Mouse (Mus musculus) inflammation-experienced regulatory T-cells, adult 6 months (primary cell): ENCODE measurements around the gene Arhgef16. TPM values are rescaled to one million over a fixed set of nuclear protein-coding genes. Genes with fewer than 3 reads are reported as not detected.

Experiments
- ATAC-seq: one replicate; pipeline ENCODE4 v1.8.0; 2017
- polyA plus RNA-seq, 3 experiments: library from polyadenylated mRNA; unstranded; fragments of 100-300 nt; shearing (Covaris generic); gene quantifications; one replicate each; pipeline ENCODE4 v1.2.1; 2017

The Arhgef16 gene
- polyA plus RNA-seq, 3 experiments from 2014 or later = 0.38 to 8.2 (median 5.6) TPM

DNA sequence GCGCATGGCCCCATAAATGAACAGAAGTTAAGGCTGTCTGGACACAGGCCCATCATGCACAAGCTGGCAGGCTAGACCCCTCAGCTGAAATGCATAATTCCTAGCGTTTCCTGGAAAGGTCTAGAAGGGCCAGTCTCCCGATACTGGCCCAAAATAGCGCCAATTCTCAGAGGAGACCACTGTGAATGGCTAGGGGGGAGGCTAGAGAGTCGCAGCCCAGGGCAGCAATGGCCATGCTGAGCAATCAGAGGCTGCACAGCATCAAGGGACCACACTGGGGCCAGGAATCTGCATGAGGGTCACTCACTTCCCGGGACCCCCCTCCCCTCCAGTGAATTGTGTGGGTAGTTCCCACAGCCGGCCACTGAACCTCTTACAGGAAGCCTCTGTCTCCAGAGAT is 17.8 kb downstream of the Arhgef16 start:
- no peak for ATAC-seq

GRCm38 (mm10) chr4:154279481-154279880 is 22.0 kb downstream of the Arhgef16 start:
- ATAC-seq = no peak

DNA sequence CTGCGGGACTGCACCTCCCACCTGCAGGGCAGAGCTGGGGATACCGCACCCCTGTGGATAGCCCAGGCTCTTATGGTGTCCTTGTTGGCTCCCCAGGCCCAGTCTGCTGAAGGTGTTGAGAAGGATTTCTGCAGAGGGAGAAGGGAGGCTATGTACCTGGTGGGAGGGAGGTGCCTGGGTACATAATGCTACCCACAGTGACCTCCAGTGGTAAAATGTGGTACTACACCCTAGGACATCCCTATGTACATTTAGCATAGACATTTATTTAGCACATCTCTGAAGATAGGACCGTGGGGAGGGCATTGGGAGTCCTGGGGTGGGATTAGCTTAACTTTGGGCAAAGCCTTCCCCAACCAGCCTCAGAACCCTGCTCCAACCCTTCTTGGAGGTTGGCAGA is 28.5 kb downstream of the Arhgef16 start:
- ATAC-seq = no peak

DNA sequence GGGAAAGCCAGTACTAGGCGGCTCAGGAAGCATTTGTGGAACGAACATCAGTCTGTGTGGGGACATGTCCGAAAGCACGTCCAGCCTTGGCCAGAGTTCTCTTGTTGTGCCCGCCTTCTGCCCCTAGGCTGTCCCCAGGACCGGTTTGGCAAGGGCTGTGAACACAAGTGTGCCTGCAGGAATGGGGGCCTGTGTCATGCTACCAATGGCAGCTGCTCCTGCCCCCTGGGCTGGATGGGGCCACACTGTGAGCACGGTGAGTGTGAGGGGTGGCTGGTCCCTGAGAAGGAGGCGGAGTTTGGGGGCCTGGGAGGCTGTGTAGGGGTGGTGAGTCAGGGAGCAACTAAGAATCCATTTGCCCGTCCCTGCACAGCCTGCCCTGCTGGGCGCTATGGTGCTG is 32.0 kb downstream of the Arhgef16 start:
- no peak for ATAC-seq

DNA sequence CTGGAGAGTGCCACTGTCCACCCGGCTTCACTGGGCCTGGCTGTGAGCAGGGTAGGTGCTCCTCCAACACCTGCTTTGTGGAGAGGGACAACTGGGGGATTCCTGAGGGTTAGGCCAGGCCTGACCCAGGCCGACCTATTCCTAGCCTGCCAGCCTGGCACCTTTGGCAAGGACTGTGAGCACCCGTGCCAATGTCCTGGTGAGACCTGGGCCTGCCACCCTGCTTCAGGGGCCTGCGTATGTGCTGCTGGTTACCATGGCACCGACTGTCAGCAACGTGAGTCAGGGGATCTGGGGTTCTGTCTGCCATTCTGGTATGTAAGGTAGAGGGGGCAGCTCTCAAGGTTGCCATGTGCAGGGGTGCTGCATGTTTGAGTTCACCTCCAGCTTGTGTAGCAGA is 34.0 kb downstream of the Arhgef16 start:
- ATAC-seq = no peak

DNA sequence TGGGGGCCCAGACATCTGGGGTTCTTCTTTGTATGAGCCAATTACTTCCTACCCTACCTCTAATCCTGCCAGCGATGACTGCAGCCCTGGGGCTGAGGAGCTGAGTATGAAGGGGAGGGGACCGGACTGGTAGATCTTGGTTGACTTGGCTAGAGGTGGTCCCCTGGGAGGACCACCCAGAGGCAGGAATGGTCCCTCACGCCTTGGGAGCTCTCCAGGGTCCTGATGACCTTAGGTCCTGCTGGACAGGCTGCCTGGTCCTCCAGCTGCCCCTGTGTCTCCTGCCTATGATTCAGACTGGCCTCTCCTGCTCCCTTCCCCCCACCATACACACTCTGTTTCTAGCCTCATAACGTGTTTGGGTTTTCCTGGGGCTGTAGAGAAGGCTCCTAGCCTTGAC is 39.4 kb downstream of the Arhgef16 start:
- ATAC-seq = no peak

DNA sequence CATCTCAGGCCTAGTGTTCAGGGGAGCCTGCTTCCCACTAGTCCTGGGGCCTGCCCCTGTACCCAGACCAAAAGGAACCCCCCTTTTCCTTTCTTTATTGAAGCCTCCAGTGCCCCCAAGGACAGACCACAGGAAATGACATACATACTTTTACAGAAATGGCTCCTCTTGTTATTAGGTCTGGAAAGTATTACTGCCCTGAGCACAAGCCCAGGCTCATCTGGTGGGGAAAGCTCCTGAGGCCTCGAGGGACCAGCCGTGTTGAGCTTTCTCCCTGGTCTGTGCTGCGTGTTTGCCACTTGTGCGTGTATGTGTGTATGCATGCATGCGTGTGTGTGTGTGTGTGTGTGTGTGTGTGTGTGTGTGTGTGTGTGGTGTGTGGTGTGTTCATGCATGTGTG is 40.7 kb downstream of the Arhgef16 start:
- no peak for ATAC-seq

DNA sequence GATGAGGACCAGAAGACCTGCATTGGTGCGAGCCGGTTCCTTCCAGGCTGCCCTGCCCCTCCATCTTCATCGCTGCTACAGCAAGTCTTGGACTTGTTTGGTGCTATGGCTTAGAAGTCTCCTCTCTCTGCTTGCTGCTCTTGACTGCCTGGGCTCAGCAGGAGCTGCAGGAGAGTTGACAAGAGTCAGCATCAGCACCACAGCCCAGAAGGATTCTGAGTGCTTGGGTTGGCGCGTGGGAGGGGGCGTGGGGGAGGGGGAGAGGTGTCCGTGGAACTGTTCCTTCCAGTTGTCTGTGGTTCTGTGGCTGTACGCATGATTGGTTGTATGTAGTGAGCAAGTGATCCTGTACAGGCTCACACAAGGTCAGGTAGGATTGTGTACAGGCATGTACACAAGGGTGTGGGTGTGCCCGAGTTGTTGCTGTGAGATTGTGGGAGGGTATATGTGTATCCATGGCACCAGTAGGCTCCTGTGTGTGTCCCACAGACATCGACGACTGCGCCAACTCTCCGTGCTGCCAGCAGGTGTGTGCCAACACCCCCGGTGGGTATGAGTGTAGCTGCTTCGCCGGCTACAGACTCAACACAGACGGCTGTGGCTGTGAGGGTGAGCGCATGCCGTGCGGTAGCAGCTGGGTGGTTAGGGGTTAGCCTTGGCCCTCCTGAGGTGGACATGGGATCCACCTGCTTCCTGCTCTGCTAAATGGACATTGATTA is 48.8 kb downstream of the Arhgef16 start:
- ATAC-seq = no peak

DNA sequence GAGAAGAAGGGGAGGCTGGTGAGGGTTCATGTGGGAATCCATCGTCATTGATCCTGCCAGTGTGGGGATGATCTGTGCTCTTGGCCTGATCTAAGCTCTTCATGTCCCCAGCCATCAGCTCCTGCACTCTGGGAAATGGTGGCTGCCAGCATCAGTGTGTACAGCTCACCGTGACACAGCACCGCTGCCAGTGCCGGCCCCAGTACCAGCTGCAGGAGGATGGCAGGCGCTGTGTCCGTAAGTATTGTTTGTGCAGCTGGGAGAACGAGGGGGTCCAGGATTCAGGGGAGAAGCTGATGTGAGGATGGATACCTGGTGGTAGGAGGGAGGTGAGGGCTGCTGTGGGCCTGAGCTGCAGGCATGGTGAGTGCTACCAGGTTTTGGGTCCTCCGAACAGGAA is 52.2 kb downstream of the Arhgef16 start:
- no peak for ATAC-seq

DNA sequence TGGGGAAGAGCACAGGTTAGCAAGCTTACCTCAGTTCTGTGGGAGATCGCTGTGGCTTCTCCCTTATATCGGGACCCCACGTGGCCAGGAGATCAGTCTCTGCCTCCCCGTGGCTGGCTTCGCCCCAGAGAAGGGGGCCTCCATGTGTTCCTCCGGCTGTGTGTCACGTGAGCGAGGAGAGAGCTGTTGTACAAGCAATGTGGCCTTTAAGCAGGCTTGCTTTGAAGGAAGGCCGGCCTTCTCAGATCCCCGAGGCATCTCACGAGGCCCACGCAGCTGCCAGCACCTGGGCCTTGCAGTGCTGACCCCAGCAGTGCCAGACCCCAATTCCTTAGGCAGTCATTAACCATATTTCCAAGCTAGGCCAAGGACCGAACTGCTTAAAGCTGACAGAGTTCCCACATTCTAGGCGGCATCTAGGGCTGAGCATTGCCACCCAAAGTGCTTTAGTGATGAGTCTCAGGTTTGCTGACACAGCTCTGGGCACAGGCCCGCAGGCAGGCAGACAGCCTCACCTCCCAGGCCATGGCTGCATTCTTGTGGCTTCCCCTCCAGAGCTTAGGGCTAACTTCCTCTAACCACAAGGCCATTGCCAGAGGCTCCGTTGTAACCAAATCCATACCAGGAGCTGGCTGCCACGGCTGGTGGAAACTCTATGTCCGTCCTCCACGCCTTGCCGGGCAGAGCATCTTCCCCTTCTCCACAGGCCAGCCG is 53.2 kb downstream of the Arhgef16 start:
- no peak for ATAC-seq

DNA sequence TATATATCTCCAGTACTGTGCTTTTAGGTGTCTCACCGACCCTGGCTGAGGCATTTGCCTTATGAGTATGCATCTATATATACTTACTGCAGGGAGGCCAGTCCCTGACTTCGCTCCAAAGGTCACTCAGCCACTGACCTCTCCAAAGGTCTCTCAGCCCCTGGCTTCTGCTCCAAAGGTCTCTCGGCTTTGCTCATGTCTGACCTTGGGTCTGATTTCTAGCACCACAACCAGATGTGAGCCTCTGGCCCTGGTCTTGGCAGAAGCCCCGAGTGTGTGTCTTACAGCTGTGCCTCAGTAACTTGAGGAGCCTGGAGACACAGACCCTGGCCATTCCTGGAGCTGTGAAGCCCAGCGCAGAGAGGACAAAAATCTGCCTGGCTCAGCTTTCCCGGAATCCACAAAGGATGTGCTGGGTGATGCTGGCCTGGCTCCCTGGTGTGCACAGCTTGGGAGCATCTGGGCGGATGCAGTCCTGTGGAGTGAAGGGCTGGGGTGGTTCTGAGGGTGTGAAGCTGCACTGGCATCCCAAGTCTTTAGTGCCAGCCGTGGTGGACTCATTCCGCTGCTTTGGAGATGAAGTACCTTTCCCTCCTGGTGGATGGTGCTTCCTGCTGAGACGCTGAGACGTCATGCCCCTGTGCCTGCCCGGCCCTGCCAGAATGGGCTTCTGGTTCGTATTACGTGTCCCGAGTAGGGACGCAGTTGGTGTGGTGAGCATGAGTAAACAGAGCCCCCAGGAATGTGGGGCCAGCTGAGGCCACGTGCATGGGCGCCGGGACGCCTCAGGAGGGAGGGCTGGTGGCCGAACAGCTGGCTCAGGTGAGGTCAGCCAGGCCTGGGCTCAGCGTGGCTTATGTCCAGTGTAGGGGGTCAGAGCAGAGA is 54.0 kb downstream of the Arhgef16 start:
- no peak for ATAC-seq

DNA sequence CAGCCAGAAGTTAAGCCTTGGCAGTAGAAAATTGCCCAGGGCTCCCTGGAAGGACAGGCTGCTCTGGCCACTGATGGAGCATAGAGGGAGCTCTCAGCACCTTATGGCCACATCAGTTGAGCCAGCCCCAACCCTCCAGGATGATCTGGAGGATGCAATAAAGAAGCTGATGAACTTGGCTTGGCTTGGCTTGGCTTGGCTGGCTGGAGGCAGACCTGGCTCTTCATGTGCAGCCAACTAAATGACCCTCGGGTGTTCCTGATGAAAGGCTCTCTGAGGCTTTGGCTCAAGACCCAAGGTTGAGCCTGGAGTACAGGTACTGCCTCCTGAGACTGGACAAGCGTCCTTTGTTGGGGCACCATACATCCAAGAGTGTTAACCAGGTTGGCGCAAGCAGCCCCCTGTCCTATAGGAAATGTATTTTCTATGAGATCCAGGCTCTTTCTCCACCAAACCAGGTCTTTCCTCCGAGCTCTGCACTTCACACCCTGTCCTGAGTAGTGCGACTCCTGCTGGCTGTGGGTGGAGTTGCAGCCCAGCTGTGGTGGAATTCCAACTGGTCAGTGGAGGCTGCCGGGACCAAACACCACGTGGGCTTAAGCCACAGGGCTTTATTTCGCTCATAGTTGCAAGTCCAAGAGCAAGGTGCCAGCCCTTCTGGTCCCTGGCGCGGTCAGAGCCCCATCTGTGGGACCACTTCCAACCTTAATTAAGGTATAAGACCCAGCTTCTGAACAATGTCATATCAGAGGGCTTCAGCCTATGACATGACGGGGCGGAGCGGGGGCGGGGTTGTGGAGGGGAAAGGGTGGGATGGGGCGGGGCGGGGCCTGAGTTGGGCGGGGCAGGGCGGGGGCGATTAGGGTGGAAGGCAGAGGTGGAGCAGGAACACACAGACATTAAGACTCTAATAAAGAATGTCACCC is 55.1 kb downstream of the Arhgef16 start:
- no peak for ATAC-seq

DNA sequence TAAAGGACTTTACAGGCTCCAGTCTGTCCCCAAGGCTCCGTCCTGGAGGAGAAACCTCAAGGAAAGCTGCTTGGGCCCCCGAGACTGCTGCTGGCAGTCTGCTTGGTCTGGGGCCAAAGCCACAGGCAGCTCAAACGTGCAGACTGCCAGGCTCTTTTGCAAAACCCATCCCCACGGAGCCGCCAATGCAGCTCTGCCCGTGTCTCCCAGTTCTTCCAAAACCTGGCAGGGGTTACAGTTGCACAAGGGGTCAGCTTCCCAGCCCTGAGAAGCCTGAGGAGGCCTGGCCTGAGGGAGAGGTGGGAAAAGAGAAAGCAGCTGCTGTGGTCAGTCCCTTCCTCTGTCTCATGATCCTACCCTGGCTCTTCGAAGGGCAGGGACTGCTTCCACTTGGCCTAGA is 56.1 kb downstream of the Arhgef16 start:
- ATAC-seq = no peak

GRCm38 (mm10) chr4:154240608-154241007 is 60.9 kb downstream of the Arhgef16 start:
- no peak for ATAC-seq

GRCm38 (mm10) chr4:154239199-154239598 is 62.3 kb downstream of the Arhgef16 start:
- ATAC-seq = no peak

- ATAC-seq = no peak
These were observed 64.2 kb downstream of the Arhgef16 start for GRCm38 (mm10) chr4:154237306-154237705.

- no peak for ATAC-seq
These were observed 64.6 kb downstream of the Arhgef16 start for GRCm38 (mm10) chr4:154236893-154237292.

DNA sequence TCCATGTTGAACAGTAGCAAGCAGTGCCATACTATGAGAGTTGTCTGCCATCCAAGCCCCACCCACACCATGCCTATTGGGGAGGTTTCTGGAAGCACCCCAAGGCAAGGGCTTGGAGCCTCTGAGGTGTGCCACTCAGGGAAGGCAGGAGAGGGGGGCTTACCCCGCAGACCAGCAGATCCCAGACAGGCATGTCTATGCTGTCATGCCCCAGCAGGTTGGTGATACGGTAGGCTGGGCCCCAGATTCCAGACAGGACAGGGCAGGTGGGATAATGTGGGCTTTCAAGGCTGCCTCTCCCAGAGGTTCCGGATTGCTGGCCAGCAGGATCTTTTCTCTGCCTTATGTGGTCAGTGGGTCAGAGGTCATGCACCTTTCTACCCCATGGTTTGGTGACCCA is 65.5 kb downstream of the Arhgef16 start:
- no peak for ATAC-seq

DNA sequence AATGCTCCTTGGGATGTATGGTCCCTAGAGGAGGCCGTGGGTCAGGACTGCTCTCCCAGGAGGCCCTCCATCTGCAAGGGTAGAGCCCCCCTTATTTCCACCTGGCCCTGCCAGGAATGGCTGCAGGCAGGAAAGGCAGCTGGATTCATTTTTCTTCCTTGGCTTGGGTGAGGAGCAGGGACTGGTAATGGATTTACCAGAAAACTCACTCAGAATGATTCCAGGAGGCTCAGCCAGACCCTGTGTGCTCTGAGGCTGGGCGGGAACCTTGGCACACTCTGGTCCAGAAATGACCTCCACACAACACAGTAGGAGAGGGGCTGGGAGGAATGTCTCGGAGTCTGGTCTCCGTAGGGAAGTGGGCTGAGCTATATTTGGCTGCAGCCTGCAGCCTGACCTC is 69.2 kb downstream of the Arhgef16 start:
- ATAC-seq = no peak

DNA sequence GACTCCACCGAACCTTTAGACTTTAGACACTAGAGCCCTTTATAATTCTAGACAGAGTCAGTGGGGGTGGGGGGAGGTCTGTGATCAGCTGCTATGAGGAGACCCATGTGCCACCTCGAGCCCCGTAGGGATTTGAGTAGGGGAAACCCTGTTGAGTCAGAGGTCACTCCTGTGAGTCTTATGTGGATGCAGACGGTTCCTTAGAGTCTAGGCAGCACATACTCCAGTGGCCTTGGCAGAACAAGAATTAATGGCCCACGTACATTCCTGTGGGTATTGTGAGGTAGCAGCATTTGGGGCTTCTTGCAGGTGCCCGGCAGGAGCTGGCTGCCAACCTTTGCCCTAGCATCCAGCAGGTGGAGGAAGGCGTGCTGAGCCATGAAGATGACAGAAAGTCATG is 70.1 kb downstream of the Arhgef16 start:
- ATAC-seq = no peak

GRCm38 (mm10) chr4:154229569-154229968 is 71.9 kb downstream of the Arhgef16 start:
- no peak for ATAC-seq
